Mouse (Mus musculus) gastrocnemius, adult 2 months (tissue): Measurements from ENCODE around the gene Erf. TPM values are rescaled to one million over a fixed set of nuclear protein-coding genes. Genes with fewer than 3 reads are reported as not detected.

Experiments used
- DNase-seq: peaks from one replicate; pipeline ENCODE4 v3.0.0; 2022
- H3K27ac ChIP-seq: fragments of 200-600 bp; 2 replicates; pipeline ENCODE4 v1.8.1; 2022; ENCODE audit warnings: mild to moderate bottlenecking
- H3K4me3 ChIP-seq: fragments of 200-600 bp; 2 replicates; pipeline ENCODE4 v1.8.1; 2022; ENCODE audit warnings: mild to moderate bottlenecking, moderate library complexity
- CTCF ChIP-seq: fragments of 200-600 bp; IDR thresholded peaks from 2 replicates; pipeline ENCODE4 v1.8.1; 2022; ENCODE audit warnings: antibody characterized with exemption, mild to moderate bottlenecking, moderate library complexity
- intact Hi-C: fragments of 180-260 bp; cut with DNase I; formaldehyde crosslinking; loops from one replicate; pipeline ENCODE4 v1.15.1; 2025
- total RNA-seq, 2 experiments: library from RNA; stranded (reverse); gene quantifications; 2 replicates each; pipeline ENCODE4 v1.2.3; 2021

The Erf gene
- total RNA-seq, 2 experiments from 2014 or later: 5.4 to 7.4 TPM

DNA sequence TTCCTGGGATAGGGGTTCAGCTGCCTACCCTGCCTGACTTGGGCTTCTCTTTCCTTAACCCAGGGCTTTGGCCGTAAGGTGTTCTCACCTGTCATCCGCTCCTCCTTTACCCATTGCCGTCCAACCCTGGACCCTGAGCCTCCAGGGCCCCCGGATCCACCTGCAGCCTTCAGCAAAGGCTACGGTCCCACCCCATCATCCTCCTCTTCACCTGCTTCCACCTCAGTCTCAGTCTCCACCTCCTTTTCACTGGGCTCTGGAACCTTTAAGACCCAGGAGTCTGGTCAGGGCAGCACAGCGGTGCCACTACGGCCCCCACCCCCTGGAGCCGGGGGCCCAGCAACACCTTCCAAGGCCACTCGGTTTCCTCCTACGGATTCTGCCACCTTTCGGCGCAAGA is 37.5 kb upstream of the Erf start:
- no peak overlapping the region for H3K4me3 ChIP-seq
- peak; percentile 20 for DNase-seq
- no peak for TF ChIP-seq CTCF

DNA sequence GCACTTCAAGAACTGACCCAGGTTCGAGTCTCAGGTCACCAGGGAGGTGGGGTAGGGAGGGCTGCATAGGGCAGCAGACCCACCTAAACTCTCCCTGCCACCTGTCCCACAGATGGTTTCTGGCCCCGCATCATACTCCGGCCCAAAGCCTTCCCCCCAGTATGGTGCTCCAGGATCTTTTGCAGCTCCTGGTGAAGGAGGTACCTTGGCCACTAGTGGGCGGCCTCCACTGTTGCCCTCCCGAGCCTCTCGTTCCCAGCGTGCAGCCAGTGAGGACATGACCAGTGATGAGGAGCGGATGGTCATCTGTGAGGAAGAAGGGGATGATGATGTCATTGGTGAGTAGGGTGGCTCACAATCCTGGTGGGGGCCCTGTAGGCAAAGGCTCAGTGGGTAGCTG is 36.4 kb upstream of the Erf start:
- DNase-seq: peak; percentile 18
- intact Hi-C loops: no loop called here
- TF ChIP-seq CTCF: peak; percentile 11; the same call in 1 of the 2 replicates
- H3K4me3 ChIP-seq: no peak overlapping the region
- H3K27ac ChIP-seq: no peak overlapping the region

More for the DNA sequence above, 37.5 kb upstream of the Erf start:
- intact Hi-C loops: no loop called here
- no peak overlapping the region for H3K27ac ChIP-seq

DNA sequence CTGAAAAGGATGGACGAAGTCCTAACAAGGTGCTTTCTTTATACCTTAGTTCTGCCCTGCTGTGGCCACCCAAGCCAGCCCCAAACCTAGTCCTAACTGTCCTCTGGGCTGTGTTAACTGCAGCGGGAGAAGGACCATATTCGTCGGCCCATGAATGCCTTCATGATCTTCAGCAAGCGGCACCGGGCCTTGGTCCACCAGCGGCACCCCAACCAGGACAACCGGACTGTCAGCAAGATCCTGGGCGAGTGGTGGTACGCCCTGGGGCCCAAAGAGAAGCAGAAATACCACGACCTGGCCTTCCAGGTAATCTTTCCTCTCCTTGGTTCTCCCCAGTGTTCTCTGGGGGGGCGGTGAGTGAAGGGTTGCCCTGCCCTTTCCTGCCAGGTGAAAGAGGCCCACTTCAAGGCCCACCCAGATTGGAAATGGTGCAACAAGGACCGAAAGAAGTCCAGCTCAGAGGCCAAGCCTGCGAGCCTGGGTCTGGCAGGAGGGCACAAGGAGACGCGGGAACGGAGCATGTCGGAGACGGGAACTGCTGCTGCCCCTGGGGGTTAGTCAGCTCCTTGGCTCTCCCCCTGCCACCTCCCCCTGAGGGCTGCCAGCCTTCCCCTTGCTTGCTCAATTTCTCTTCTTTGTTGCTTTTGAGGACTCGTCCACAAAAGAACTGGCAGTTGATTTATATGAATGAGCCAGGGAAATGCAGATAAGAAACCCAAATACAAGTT is 35.1 kb upstream of the Erf start:
- intact Hi-C loops: loop anchor here (2.0 kb wide), 1 partner anchor 27 kb away; no protein-coding TSS in a partner anchor
- Histone ChIP-seq H3K27ac (no peak overlapping the region), H3K4me3 (no peak overlapping the region)
- TF ChIP-seq CTCF: no peak
- DNase-seq: peak; percentile 18

DNA sequence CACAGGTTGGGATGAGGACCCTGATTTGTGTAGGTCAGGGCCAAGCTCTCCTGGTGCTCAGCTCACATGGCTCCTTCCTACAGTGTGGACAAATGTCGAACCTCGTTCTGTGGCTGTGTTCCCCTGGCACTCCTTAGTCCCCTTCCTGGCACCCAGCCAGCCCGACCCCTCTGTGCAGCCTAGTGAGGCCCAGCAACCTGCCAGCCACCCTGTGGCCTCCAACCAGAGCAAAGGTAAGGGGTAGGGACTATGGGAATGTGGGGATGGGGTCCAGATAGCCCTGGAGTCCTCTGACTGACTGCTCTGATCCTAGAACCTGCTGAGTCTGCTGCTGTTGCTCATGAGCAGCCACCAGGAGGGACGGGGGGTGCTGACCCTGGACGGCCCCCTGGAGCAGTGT is 34.2 kb upstream of the Erf start:
- DNase-seq: peak; percentile 26
- no peak for TF ChIP-seq CTCF
- intact Hi-C loops: loop anchor here (2.0 to 5.0 kb wide), 3 partner anchors 28 to 103 kb away; no protein-coding TSS in a partner anchor
- peak overlapping the region; percentile 97 for H3K27ac ChIP-seq
- no peak overlapping the region for H3K4me3 ChIP-seq

DNA sequence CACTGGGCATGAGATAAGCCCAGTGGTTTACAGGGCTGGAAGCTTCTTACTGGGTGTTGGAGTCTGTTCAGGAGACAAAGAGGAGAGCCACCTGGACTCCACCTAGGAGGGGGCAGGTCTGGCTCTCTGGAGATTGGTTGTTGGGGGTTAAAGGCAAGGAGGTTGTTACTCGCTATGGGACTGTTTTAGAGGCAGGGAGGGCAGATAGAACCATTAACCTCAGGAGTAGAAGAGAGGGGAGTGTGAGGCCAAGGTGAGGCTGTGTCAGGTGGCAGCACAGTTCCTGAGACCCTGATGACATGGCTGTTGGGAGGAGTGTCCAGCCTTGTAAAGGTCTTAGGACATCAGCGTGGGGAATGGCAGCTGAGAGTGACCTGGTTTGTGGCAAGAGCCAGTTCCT is 33.6 kb upstream of the Erf start:
- peak overlapping the region; percentile 97 for H3K27ac ChIP-seq
- H3K4me3 ChIP-seq: peak overlapping the region; percentile 93
- no peak for TF ChIP-seq CTCF
- intact Hi-C loops: loop anchor here (2.0 to 5.0 kb wide), 3 partner anchors 29 to 103 kb away; no protein-coding TSS in a partner anchor
- peak; percentile 18 for DNase-seq

DNA sequence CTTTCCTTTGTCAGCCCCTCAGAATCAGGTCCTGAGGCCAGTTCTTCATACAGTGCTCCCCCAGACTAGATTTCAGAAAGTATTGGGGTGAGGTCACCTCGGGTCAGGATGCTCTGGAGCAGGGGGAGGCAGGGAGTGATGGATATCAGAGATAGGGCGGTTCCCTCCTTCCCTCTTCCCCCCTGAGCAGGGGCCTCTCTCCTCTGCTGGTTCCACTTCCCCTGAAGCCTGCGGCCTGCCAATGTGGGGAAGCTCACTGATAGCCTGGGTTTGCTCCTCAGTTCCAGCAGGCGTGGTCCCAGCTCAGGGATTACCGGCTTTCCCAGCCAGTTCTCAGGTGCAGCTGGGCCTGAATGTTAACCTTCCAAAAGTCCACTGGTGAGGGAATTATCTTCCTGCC is 33.1 kb upstream of the Erf start:
- intact Hi-C loops: loop anchor here (2.0 to 5.0 kb wide), 3 partner anchors 29 to 104 kb away; no protein-coding TSS in a partner anchor
- no peak for TF ChIP-seq CTCF
- H3K27ac ChIP-seq: peak overlapping the region; percentile 97
- peak overlapping the region; percentile 93 for H3K4me3 ChIP-seq
- peak; percentile 40 for DNase-seq

DNA sequence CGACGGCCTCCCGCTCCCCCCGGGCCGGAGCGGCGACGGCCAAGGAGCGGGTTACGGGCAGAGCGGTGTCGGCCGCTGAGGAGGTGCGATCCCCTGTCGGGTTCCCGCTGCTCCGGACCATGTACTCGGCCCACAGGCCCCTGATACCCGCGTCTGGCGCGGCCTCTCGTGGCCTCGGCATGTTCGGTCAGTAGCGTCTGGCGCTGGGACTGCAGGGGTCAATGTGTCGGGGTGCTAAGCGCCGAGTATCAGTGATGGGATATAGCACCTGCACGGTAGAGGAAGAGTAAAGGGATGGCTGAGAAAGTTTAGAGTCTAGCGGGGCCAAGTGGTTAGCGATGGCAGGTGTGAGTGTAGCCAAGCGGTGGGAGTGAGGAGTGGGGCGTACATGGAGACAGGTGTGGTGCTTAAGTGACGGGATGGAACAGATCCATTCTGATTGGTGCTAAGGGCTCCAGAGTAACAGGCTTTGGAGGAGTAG is 32.2 kb upstream of the Erf start:
- Histone ChIP-seq H3K4me3 (peak overlapping the region; percentile 93), H3K27ac (peak overlapping the region; percentile 97)
- TF ChIP-seq CTCF: no peak
- DNase-seq: no peak
- intact Hi-C loops: loop anchor here (5.0 kb wide), 2 partner anchors 50 to 105 kb away; no protein-coding TSS in a partner anchor

DNA sequence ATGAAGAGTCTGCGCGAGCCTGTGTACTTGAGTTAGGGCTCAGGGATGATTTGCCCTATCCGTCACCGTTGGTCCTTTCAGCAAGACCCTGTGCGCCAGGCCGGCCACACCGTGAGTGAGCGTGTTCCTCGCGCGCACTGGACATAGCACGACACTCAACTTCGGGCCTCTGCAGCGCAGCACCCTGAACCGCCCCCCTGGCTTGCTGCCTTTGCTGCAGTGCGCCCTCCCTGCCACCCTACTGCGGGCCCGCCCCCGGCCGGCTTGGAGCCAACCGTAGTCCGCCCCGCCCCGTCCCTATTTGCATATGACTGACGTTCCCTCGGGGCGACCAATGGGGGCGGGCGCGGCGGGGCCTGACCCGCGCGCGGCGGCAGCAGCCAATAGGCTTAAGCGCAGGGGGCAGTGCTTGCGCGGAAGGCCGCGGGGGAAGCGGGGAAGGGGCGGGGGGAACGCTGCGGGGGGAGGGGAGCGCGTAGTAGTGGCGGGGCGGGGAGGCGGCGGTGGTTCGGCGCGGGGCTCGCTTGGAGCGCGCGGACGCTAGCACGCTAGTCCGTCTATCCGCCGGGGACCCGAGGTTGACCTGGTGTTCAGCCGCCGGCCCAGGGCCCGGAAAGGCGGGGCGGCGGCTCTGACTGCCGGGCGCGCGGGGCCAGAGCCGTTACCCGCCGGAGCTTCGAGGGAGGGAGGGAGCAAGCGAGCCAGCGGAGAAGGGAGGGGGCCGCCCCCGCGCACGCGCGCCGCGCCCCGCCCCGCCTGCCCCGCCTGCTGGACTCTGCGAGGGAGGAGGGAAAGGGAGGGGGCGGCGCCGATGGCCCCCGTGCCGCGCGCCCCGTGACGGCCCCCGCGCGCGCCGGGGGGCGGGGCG is 31.4 kb upstream of the Erf start:
- Histone ChIP-seq H3K4me3 (peak overlapping the region; percentile 93), H3K27ac (peak overlapping the region; percentile 97)
- DNase-seq: peak; percentile 99
- no peak for TF ChIP-seq CTCF
- intact Hi-C loops: loop anchor here (5.0 kb wide), 2 partner anchors 50 to 105 kb away; no protein-coding TSS in a partner anchor

DNA sequence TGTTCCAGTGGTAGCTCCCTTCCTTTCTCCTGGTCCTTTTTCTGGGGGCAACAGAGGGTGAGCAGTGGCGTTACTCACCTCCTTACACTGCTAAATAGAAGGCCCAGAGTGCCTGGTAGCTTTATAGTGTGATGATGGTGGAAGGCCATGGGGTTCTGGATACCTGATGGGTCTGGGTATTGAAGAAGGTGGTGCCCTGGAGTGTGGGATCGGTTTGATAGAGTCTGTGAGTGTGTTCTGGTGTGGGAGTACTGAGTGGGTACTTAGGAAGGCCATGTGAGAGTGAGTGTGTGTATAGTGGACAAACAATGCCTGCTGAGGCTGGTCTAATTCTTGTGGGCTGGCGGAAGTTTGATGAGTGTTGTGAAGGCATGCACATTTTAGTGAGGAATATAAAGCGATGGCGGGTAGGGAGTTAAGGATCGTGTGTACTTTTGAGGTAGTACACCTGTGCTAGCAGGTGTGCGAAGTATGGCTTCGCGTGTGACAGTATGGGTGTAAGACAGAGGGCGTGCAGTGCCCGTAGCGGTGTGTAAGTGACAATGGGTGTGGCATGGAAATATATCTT is 30.7 kb upstream of the Erf start:
- no peak for DNase-seq
- TF ChIP-seq CTCF: no peak
- Histone ChIP-seq H3K4me3 (peak overlapping the region; percentile 93), H3K27ac (peak overlapping the region; percentile 97)
- intact Hi-C loops: loop anchor here (5.0 kb wide), 2 partner anchors 51 to 106 kb away; no protein-coding TSS in a partner anchor

DNA sequence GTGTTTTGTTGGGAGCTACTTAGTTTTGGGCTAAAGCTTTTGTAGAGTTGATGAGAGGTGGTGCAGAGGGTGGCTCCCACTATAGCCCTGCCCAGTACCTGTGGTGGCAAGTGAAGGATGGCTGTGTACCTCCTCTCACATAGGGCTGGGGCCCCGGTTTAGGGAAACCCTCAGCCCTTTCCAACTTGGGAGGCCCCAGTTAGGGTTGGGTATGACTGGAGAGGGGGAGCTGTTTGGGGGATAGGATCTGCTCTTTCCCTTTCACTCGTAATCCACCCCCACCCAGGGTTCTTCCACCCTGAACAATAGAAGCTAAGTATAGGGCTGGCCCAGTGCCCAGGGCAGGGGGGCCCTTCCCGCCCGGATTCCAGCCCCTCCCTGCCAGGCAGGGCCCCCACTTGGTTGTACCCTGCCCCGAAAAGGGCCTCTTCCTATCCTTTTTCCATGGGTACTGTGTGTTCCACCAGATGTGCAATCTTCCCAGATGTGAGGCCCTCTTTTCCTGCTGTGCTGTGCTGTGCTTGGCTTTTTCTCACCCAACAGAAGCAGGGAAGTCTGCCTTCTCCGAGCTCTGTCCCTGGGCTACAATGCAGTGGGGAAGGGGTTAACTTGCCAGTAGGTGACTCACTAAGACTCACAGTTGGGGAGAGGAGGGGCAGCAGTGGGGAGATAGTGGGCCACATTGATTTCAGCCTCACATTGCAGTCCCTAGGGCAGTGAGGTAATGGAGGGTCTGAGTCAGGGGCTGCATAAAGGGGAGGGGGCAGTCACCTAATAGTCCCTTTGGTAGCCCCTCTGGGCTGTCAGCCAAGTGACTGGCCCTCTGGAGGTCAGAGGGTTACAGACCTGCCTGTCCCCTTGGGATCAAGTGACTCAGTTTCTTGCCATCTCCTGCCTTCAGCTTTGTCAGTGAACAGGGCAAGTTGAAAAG is 29.6 kb upstream of the Erf start:
- peak; percentile 69 for DNase-seq
- intact Hi-C loops: loop anchor here (2.0 to 5.0 kb wide), 3 partner anchors 39 to 107 kb away; no protein-coding TSS in a partner anchor

More for the DNA sequence above, 29.6 kb upstream of the Erf start:
- H3K4me3 ChIP-seq: peak overlapping the region; percentile 88
- H3K27ac ChIP-seq: peak overlapping the region; percentile 97
- TF ChIP-seq CTCF: no peak
